Mouse (Mus musculus) T-helper 2 cell (primary cell): ENCODE measurements around the gene Dapk3.
"Not testable (repeated sequence)": the region's sequence is repeated elsewhere in the genome, so short reads cannot be mapped to it uniquely, and the experiment has no call there.

Source experiments
- in situ Hi-C: fragments of 300-600 bp; cut with MboI, MseI; formaldehyde crosslinking; loops from one replicate; pipeline ENCODE4 v1.15.1; 2025; ENCODE audit warnings: high pct_unique_total_duplicates

The Dapk3 gene

DNA sequence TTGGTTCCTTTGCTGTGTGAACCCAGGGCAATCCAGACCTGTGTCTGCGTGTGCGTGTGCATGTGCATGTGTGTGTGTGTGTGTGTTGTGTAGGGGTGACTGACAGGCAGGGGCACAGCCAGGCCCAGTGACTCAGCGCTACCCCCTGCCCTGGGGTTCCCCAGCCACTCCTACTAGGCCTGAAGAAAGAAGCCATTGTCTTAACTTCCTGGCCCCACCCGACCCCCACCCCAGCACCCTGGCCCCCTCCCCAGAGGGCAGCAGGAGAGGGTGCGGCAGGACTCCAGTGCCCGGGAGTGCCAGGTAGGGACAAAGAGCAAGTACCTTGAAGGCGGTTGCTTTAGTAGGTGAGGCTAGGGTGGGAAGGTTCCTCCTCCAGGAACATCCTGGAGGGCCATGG is 37.0 kb upstream of the Dapk3 start:
- in situ Hi-C loops: no loop called here

DNA sequence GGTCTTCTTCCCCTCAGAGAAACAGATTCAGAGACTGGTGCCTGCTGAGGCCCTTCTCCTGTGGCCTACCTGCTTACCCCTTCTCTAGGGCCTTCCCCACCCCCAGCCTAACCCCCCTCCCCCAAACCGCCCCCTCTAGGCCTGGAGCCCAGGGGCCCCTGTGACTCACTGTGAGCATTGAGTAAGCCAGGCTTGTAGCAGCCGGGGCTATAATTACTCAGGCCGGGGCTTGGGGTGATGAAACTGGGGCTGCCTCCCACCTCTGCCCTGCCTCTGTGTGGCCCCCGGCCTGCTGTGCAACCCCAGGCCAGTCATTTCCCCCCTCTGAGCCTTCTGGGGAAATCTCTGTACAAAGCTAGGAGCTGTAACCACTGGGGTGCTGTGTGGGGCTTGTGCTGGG is 36.5 kb upstream of the Dapk3 start:
- in situ Hi-C loops: no loop called here

DNA sequence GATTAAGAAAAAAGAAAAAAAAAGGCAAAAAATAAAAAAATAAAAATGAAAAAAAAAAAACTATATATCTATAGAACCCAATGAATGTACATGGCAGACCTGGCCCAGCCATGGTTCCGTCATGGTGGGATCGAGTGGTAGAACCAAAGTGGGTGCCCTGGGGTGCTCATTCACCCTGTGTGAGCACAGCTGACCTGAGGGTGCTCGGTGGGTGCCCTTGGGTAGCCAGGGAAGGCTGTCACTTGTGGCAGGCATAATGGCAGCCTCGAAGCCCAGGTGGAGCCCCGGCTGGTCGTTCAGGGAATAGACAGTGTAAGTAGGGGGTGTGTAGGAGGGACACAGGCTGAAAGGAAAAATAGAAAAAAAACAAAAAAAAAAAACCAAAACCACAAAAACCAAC is 31.5 kb upstream of the Dapk3 start:
- in situ Hi-C loops: no loop called here

DNA sequence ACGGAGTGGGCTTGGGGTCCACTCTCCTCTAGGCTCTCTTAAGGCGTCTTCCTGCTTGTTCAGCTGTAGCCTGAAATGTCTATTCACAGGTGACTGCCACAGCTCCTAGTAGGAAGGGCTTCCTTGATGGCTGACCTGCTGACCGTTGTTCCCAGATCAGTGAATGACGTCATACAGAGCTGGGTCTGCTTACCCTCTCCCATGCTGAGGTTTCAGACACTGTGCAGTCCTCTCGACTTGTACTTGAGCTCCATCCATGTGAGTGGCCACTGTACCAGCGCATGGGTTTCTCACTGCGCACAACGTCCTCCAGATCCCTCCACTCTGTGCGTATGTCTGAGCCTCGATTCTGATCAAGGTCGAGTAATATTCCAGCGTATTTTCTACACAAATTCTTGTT is 30.2 kb upstream of the Dapk3 start:
- in situ Hi-C loops: no loop called here

DNA sequence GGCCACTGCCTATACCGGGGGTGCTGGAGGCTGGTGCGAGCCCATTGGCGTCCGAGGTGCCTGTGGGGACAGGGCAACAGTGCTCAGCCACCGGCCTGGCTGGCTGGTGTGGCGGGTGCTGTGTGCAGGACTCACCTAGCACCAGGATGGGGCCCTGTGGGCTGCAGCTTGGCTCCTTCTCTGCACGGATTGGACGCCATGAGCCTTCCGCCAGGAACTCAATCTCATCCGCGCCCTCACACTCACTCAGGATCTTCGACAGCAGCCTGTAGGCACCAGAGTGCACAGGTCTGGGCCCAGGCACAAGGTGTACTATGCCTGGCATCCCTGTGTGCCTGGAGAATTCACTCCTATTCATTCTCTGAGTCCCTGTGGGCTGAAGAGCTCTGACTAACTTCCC is 28.5 kb upstream of the Dapk3 start:
- in situ Hi-C loops: no loop called here

DNA sequence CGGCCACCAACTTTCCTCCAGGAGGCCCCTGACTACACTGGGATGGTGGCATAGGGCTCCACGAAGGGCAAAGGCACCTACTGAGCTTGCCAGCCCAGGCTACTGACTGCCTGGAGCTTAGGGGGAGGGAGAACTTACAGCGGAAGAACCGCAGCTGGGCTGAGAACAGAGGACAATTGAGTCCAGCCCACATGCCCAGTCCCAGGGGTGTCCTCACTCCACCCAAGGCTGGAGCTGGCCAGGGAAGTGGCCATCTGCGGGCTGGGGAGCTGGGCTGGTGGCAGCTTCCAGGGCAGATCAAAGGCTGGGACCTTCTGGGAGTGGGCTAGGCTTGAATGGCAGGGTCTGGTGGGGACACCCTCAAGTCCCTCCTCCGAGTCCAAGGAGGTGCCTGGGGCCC is 28.1 kb upstream of the Dapk3 start:
- in situ Hi-C loops: no loop called here

DNA sequence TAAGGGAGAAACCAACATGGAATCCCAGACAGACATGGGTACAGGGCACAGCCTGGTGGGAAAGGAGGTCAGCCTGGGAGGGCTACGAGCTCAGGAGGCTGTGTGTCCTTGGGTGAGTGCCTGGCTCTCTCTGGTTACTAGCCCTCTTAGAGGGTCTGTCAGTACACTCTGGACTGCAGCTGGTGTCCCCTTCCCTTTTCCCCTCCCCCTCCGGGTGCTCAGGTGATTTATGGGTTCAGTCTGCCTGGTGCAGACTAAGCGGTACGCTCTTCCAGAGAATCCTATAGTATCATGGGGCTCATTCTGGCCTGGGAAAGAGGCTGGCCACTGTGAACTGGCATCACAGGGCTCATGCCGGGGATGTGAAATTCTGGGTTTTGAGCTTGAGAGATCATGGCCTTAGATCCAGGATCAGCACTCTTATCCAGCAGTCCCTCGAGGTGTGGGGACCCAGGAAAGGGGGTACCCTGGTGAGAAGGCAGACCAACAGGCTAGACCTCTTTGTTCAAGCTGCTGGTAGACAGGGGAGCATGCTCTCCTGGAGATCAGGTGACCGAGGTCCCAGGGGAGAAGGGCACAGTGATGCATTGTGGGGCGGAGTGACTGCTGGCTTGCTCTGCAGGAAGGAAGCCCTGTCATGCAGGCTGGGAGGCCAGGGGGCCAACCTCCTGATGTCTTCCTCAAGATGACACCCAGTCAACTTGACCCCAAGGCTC is 21.0 kb upstream of the Dapk3 start:
- in situ Hi-C loops: loop anchor here (5.0 kb wide), 1 partner anchor 54 kb away; the partner anchor contains the start of gene Map2k2

DNA sequence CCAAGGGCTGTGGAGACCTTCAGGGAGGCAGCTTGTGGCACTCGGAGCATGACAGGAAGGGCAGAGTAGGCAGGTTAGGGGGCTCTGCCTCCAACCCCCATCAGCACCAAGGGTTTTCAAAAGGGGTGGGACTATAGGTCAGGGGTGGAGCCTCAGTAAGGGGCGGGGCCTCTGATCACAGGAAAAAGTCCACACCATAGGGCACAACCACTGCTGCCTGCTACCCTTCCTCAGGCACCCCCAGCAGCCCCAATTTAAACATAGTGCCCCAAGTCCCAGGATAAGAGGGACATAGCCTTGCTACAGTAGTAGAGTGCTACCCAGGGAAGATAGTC is 20.5 kb upstream of the Dapk3 start:
- in situ Hi-C loops: loop anchor here (5.0 kb wide), 1 partner anchor 55 kb away; the partner anchor contains the start of gene Map2k2

DNA sequence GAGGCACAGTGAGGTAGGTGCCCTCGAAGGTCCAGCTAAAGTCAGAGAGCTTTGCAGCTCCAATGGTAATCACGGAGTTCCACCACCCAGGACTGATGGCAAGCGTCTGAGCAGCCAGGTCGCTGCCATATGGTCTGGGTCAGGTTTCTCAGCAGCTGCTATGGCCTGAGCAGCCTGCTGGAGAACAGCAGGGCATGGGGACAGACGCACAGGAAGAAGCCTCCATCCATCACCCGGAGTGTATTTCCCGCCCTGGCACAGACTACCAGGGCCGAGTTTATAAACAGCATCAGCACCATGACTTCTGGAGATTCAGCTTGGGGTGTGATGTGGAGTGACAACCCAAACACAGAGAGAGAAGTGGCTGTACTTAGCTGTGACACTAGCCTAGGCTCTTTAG is 17.7 kb upstream of the Dapk3 start:
- in situ Hi-C loops: no loop called here

DNA sequence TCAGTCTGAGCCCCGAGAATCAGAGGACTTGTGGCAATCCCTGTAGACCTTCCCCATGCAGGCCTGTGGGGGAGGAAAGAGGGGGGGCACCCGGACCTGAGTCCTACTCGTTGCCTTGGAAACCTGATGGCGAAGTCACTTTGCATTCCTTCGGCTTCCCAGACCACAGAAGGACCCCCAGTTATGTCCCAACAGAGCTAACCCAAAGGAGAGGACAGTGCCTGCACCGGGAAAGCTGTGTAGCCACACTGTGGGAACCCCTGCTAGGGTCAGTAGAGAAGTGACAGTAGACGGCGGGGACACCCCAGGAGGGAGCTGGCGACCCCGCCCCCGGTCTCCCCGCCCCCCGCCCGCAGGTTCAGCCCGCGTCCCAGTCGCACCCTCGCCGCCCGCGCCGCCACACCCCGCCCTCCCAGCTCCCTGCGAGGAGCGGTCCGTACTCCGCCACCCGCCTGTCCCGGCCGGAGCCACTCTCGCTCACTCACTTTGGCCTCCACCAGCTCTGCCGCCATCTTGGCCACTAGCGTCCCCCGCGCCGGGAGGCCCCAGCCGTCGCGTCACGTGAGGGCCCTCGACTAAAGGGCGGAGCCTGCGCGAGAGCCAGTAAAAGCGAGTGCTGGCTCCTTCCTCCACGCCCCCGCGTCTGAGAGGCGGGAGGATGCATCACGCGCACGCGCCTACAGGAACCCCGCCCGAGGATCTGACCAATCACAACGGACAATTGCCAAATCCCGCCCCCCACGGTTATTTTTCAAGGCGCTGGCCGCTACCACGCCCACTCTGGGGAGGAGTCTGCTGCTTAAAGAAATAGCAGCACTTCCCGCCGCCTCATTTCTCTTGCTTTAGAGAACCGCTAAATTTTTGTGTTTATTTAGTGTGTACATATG is 15.4 kb upstream of the Dapk3 start, which contains the start of gene Pias4:
Pias4 (minus strand) TSS at position 724 of the 887 bp plus-strand sequence.
- in situ Hi-C loops: no loop called here

DNA sequence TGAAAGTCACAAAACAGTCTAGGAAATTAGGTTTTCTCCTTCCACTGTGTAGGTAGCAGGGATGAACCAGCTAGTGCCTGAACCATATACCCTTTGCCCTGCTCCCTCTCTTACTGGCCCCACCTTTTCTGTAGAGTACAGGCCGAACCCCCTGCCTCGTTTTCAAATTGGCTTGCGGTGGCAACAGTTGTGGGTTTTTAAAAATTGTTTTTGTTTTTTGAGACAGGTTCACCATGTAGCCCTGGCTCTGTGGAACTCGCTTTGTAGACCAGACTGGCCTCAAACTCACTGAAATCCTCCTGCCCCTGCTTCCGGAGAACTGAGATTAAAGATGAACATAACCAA is 14.7 kb upstream of the Dapk3 start:
- in situ Hi-C loops: no loop called here

DNA sequence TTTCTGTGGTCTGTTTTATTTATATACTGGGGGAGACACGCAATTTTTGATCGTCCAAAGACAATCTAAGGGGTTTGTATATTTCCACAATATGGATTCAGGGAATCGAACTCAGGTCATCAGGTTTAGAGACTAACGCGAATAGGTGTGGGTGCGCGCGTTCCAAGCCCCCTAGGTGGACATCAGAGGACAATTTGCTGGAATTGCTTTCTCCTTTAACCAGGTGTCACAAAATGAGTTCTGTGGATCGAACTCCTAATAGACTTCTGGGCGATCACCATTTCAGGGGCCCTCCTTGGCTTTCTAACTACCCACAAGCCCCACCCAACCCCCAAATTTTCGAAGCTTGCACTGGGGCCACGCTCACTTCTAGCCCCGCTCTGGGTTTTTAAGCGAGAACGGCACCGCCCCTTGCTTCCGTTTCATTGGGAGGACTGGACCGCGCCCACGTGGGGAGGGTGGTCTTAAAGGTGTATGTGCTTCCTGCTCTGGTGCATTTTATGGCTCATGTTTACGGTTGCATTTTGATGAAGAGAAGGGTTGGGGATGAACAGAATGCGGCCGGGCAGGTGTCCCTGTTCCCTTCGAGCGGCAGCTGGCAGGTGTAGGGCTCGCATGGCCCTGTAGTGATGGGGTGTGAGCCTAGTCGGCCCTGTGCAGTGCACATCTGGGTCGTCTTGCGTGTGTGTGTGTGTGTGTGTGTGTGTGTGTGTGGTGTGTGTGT is 14.1 kb upstream of the Dapk3 start:
- in situ Hi-C loops: no loop called here

DNA sequence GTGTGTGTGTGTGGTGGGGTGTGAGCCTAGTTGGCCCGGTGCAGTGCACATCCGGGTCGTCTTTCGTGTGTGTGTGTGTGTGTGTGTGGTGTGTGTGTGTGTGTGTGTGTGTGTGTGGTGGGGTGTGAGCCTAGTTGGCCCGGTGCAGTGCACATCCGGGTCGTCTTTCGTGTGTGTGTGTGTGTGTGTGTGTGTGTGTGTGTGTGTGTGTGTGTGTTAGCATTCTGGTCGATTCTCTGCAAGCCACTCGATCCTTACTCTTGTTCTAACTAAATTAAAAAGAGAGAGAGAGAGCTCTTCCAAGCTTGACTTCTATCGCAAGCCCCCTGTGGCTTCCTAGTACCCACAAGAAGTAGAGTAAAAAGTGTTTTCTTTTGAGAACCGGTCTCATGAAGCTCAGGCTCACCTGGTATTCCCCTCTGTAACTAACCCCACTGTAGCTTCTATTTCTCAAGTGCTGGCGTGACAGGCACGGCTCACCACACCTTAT is 13.3 kb upstream of the Dapk3 start:
- in situ Hi-C loops: not testable (repeated sequence)

DNA sequence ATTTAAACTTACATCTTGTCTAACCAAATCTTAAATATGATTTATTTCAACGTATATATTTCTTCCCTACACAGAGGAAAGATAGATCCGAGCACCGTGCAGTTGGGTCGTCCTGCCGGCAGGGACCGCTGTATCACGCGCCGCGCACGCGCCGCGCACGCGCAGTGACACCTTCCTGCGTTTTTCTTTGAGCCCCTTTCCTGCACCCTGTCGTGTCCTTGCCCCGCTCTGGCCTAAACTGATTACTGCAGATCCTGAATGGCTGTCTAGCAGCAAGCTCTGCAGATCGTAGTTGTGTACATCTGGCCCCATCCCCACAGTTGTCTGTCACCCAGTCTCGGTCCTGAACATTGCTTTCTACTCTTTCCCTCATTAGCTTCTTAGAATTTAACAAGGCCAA is 9.7 kb upstream of the Dapk3 start:
- in situ Hi-C loops: no loop called here

DNA sequence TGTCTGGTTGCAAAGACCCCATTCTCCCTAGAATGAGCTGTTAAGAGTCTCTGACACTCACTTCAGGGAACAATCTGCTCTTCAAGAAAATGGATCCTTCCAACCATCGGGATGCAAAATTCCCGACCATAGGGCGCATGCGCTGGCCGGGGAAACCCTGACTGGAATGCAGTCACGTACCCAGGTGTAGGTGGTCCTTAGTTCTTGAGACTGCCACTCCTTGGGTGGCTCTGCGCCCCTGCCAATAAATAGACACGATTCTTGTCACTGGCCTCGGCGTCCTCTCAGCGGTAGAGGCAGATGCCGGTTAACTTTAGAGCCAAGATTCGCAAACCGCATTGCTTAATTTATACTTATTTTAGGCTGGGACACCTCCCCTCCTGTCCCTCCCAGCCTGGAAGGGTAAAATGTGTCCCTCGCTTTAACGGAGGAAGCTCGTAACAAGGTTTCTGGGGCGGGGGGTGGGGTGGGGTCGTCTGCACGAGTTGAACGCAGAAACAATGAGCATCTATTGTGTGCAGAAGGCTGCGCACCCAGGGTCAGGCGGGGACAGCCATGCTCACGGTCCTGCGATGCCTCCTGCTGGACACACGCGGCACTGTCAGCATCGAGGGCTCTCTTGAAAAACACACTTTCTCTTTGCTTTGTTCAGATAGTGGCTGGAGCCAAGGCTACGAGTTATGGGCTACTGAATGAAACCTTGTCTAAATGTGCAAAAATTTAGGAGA is 8.0 kb upstream of the Dapk3 start:
- in situ Hi-C loops: loop anchor here (5.0 kb wide), 1 partner anchor 37 kb away; the partner anchor contains the start of gene Zbtb7a

DNA sequence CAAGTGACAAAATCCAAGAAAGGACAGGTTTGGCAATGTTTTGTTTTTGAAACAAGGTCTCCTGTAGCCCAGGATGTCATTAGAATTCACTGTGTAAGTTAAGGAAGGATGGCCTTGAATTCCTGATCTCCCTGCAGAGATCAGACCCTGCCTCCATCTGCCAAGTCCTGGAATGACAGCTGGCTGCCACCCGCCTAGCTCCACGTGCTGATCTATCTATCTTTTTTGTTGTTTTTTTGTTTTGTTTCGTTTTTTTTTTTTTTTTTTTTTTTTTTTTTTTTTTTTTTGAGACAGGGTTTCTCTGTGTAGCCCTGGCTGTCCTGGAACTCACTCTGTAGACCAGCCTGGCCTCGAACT is 7.5 kb upstream of the Dapk3 start:
- in situ Hi-C loops: loop anchor here (5.0 kb wide), 1 partner anchor 38 kb away; the partner anchor contains the start of gene Zbtb7a

DNA sequence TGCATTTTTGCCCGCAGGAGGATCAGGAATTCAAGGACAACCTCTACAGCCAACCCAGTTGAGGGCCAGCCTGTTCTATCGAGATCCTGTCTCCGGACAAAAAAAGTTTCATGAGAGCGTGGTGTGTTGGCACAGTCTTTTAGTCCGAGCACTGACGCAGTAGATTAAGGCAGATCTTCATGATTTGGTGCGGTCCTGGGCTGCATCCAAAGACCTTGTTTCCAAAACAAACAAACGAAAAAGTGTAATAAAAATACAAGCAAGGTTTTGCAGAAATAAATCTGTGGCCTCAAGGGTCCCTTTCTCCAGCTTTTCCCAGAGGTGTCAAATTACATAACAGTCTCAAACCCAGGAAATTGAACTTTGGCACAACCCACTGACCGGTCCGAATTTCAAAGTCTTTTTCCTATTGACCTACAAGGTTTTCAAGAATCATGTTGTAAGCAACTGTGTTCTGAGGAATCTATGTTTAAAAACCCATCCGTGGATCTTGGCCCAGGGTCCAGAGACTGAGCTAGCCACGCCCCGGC is 6.8 kb upstream of the Dapk3 start:
- in situ Hi-C loops: loop anchor here (5.0 kb wide), 1 partner anchor 39 kb away; the partner anchor contains the start of gene Zbtb7a

DNA sequence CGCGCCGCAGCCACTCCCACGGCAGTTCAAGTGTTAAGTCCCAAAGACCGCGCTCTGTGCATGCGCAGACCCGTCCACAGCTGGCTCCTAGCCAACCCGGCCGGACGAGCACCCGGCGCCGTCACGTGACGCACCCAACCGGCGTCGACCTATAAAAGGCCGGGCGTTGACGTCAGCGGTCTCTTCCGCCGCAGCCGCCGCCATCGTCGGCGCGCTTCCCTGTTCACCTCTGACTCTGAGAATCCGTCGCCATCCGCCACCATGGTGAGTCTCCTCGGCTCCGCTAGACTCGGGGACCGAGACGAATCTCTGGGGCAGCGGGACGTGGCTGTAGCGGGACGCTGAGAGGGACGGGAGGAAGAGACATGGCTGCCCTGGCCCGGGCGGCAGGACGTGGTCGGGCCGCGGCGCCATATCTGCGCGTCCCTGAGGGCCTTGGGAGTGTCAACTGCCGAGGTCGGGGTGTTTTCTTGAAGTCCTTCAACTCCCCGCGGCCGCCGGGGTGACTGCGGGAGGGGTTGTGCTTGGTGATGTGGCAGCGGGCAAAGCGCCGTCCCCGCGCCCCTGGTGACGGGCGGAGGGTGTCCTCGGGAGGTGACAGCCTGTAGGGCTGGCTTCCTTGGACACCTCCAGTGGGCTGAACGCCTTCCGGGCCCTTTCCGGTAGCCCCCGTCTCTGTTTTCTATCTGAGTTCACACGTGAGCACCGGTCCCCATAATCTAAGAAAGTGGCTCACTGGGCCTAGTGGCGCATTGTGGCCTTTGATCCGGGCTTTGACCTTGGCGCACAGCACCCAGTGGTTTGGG is 6.1 kb upstream of the Dapk3 start, which contains the start of gene Eef2:
Eef2 (plus strand) TSS at position 166 of the 806 bp plus-strand sequence.
- in situ Hi-C loops: loop anchor here (5.0 kb wide), 1 partner anchor 39 kb away; the partner anchor contains the start of gene Zbtb7a

DNA sequence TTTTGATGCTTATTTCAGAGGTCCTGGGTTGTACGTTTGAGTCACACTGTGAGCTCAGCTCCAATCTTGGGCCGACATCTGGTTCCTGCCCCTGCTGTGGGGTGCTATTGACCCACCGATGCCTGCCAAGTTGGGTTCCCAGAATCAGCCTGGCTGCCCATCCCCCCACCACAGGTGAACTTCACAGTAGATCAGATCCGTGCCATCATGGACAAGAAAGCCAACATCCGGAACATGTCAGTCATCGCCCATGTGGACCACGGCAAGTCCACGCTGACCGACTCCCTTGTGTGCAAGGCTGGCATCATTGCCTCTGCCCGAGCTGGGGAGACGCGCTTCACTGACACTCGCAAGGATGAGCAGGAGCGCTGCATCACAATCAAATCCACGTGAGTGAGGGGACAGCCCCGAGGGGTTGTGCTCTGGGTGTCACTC is 5.3 kb upstream of the Dapk3 start:
- in situ Hi-C loops: loop anchor here (5.0 kb wide), 1 partner anchor 40 kb away; the partner anchor contains the start of gene Zbtb7a
